Mouse (Mus musculus) monocyte, adult 2 months (primary cell): ENCODE measurements around the gene Gfra4.

Source experiments
- DNase-seq, 2 experiments: peaks; one replicate each; pipeline ENCODE4 v3.0.0; 2022; ENCODE audit warnings: low spot score in 2 of 2, low read depth in 1 of 2

Gfra4 gene

DNA sequence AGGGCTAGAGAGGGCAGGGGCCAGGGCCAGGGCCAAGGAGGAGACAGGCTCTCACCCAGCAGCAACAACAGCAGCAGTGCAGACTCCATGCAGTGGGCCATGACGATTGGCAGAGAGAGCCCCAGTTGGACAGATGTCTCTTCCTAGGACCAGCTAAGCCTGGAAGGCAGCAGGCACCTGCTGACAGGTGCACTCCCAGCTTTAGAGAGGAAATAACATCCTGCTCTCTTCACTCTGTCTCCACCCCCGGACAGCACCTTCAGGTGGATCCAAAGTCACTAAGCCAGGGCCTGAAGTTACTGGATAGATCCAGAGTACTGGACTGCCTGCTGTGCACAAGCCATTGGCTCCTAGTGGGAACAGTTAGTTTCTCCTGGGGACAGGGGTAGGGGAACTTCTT is at the start of gene Gfra4:
Gene Gfra4, minus strand, starts transcription at position 101 of the 400 bp plus-strand sequence.
- DNase-seq: no peak

DNA sequence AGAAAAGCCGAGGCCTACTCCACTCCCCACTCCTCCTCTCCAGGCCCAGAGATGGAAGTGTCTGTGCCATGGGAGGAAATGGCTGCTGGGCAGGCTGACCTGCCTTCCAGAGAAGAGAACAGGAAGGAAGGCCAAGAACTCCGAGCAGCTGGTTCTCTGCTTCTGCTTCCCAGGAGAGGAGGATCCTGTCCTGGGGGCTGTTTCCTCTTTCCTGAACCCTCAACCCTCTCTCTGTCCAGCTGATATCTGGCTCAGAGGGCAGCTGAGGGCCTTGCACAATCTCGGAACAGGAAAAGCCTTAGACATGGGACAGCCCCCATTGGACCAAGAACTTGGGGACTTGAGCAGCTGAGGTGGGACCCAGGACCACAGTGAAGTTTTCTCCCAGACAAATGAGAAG is 48.0 kb upstream of the Gfra4 start:
- DNase-seq: peak; percentile 10 to 26

DNA sequence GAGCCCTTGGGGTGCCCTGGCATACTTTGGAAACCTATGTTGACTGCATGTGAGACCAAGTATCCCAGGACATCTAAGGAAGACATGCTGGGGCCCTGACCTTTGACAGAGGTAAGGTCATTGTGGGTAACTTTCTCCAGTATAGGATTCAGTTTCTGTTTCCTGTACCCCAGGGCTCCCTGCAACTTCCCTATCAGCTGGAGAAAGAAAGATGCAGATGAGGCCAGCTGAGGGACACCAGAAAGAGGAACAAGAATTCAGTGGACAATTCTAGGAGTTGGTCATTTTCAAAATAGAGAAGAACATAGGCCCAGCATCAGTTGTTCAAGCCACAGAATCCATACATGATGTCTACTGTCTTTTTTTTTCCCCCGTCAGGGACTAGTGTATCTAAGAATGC is 46.7 kb upstream of the Gfra4 start:
- DNase-seq: peak; percentile 36 to 47

DNA sequence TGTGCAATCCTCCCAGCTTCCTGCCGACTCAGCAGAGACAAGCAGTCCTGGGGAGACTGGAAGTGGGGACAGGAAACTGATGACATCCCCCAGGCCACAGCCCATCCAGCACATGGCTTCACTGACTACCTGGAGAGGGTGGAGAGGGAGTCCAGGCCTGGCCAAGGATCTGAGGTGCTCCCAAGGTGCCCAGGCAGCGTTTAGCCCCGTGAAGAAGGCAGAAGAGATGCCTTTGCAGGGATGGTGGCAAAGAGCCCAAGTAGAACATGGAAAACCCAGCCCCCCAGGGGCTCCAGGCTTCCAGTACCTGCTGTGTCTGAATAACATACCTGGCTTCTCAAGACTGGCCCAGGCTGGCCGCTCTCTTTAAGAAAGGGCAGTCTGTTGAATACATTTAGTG is 45.7 kb upstream of the Gfra4 start:
- no peak for DNase-seq

DNA sequence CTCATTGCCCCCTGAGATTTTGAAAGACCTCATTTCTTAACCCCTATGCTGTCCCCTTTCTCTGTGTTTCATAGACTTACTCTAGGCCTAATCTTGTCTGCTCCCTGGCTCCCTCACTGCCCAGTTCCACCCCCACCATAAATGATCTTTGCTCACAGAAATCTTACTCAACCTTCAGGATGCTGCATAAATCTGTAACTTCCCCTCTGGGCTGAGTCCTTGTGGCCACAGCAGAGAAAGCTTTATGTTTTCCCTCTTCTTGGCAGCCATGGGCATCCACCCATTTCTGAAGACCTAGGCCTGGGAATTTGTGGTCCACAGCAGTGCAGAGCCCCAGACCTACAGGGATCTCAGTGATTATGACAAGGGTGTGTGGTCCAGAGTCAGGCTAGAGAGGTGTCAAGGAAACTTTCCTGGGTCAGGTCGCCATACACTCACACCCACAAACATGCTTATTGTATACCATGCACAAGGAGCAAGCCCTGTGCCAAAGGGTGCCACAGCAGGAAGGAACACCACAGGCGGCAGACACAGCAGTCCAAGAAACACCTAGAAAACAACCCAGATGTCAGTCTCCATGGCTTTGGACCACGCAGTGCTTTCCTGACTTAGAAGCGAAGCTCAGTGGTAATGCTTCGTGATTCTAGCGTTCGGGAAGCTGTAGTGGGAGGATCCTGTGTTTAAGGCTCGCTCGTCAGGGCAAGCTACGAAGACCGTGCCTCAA is 43.9 kb upstream of the Gfra4 start, which contains the start of gene Siglec1:
Gene Siglec1, minus strand, starts transcription at position 99 of the 724 bp plus-strand sequence.
- no peak for DNase-seq

DNA sequence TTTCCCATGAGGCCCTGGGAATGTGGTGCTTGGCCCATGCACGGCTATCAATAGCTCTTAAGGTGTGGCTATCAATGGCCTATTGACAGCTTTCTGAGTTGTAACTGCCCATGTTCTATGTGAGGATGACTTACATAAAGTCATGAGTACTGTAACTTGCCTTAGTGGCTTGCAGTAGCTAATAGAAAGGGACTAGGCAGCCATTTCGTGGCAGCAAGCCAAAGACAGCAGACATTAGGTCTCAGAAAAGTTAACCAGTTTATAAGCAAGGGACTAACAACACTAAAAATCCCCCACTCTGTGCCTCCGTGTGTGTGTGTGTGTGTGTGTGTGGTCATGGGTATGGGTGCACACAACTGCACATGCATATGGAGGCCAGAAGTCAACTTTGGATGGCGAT is 41.3 kb upstream of the Gfra4 start:
- DNase-seq: no peak

DNA sequence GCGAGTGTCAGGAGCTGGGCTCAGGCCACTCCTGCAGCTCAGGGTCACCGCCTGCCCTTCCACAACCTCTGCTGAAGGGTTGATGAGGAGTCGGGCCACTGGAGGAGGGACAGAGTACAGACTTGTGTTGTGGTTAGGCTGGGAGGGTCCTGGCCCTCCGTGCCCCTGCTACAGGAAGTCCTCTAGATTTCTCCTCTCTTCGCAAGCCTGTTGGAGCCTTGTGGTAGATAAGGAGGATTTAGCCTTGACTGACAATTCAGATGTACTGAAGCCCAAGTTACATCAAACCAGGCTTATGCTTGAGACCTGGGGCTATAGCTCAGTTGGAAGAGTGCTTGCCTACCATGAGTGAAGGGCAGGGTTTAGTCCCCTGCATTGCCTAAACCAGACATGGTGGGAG is 37.6 kb upstream of the Gfra4 start:
- DNase-seq: no peak

DNA sequence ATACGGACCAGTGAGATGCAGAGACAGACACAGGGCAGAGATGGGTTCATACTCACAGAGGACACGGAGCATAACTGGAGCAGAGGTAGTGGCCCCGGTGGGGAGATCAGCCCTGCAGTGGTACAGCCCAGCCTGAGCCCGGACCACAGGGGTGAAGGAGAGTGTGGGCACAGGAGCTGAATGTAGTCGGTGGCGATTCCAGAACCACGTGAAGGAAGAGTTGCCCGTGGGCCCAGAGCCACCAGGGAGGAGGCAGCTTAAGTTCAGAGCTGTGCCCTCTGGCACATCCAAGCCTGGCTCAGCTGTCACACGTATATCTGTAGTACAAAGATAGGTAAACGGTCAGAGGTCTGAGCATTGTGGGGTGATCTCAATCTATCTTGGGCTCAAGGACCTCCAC is 29.6 kb upstream of the Gfra4 start:
- no peak for DNase-seq

DNA sequence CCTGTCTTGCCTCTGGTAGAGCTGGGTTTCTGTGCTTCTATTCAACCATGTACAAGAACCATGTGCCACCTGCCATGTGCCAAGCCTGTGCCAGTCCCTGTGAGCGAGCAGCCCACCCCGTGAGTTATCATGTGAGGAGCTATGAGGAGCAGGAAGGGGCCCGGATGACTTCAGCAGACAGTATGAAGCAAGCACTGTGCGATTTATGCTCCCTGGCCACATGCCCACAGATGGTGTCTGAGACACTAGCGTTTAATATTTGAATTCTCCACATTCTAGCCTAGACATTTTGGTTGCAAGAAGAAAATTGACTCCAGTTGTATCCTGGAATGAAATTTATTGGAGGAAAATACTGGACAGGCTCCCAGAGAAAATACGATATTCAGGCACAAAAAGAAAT is 24.6 kb upstream of the Gfra4 start:
- no peak for DNase-seq

DNA sequence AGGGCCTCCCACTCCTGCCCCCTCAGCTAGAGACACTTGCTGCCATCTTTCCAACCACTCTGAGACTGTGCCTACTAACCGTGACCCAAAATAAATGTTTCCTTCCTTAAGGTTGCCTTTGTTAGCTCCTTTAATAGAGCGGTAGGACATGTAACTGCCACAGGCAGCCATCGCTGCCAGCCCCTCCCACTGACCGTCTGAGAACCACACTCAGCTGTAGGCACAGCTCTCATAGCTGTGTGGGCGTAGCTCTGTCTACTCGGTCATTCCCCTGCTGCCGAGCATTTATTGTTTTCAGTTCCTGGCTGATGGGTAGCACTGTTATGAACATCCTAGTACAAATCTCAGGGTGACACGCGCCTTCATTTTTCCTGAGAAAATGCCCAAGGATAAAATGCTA is 23.5 kb upstream of the Gfra4 start:
- no peak for DNase-seq

DNA sequence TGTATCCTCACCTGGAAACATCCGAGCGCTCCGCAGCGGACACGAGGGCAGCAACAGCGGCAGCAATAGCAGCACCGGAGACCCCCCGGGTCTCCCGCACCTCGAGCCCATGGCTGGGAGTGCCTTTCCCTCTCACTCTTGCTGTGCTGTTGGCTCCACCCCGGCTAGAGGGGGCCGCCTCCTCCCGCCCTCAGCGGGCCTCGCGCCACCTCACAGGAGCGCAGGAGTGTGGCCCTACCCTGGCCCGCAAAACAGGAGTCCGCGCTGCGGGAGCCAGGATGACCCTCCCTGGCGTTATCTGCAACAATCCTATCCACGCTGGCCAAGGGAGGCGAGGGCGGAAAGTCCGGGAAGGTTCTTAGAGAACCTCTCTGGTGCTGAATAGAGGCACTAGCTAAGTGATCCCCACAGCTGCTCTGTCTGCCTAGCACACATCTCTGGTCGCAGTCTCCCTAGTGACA is 20.5 kb upstream of the Gfra4 start, which contains the start of gene Adam33:
Gene Adam33, minus strand, starts transcription at position 411 of the 461 bp plus-strand sequence.
- no peak for DNase-seq

DNA sequence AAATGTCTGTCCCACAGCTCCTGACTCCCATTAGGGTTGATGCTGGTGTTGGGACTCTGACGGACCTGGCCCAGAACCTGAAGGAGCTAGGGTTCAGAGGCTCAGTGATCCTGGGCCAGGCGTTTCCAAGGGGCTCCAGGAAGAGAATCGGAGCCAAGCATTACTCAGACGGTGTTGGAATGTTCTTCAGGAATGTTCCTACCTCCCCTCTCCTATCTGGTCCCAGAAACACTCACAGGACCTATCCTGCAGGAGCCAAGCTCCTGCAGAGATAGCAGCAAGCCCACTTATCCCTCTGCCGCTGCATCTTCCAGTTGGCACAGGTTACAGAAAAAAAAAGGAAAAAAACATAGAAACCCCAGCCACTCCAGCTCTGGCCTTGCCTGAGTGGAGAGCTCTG is 18.7 kb upstream of the Gfra4 start:
- DNase-seq: no peak

DNA sequence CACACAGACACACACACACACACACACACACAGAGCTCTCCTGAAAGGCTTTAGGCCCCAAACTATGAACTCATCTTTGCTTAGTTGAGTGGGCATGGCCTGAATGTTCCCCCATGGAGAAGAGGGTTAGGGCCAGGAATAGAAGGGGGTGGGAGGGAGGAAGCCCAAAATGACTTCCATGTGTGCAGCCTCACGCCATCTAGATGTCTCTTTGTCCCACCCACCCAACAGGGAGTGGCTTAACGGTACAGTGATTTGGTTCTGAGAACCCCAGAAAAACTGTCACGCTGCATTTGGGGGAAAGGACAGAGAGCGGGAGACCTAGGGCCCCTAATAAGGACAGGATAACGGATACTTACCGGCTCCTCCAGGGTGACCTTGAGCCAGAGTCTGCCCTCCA is 17.9 kb upstream of the Gfra4 start:
- no peak for DNase-seq

DNA sequence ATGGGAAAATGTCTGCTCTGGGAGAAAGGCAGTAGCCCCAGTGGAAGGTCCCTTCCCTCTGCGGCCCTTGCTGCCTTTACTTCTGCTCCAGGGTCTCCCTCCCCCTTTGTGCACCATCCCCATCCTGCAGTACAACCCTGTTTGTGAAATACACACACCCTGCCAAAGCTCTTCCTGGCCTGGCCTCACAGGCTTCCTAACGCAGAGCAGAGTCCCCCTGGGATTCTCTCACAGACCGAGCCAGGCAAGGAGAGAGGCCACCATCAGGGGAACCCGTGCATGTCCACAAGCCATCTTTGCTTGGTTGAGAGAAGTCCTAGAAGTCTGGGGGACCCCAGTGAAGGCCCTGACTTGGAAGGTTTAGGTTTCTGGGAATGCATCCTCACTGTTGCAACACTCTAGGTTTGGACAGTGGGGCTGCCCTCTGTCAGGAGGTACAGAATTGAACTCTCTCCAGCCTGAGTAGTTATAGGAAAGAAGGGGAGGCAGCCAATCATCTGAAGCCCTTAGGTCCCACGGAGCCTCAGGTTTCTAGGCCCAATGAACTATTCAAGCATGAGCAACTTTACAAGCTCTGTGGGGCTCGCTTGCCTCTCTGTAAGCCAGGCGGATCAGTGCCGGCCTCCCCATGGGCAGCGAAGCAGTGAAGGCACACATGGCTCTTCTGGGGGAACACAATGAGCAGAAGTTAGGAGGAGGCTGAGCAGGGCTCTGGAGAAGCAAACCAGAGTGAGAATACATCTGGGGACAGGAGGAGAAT is 17.1 kb upstream of the Gfra4 start:
- DNase-seq: no peak

DNA sequence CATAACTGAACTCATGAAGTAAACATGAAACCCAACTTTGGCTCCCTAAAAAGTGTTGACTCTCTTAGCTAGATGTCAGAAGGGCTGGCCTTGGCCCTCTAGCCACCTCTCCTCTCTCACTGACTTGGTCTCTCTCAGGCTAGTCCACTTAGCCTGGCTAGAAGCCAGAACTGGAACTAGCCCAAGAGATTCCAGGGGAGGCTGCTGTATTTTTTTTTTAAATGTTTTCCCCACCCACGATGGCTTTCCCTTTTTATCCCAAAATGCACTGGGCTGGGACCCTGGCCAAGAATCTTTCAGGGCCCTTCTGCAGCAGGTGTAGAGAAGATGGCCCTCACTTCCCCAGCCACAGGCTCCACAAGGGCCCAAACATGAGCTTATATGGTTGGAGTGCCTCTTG is 16.5 kb upstream of the Gfra4 start:
- no peak for DNase-seq

DNA sequence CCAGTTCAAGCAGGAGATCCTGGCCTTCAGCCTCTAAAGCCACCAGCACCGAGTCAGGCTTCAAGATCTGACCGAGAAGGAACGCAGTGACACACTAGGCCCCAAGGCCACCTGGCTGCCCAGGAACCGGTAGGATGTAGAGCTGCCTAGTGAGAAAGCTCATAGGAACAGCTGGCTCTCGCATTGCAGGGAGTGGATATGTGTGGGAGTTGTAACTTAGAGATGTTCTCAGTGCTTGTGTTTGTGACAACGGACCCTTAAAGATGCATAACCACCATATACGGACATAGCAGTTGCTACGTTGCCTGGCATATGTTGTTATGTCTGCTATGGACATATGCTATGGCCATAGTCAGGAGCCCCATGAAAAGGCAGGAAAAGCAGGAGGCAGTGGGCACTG is 15.8 kb upstream of the Gfra4 start:
- no peak for DNase-seq

DNA sequence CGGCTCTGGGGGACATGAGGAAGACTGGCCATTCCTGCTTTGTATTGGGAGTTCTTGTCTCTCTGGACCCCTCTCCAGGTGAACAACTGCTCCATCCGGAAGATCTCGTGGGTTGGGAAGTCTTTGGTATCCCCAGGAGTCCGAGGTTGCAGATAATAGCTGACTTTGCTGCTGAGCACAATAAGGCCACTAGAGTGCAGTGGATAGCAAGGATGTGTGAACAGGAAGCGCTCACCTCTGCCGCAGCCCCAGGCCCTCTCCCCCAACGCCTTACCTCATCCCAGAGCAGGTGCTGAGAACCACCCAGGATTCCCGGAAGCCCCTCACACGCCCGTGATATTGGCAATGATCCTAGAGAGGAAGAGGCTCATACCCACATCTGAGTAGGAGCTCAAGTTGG is 13.3 kb upstream of the Gfra4 start:
- DNase-seq: no peak

DNA sequence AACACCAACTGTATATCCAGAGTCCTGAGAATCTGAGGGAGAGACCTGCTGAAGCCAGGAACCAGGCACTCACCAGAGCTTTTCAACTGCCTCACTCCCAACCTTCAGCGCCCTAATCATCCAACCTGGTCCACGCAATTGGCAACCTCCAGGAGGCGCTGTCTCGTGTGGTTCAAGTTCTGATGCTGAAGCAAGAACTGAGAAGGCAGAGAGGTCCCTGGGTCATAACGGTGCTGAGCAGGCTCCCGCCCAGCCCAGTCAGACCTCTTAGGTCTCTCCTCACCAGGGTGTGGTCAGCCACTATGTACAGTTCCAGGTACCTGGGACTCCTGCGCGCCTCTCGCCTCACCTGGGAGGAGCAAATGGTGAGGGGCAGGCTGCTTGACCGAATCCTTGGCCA is 12.7 kb upstream of the Gfra4 start:
- peak; percentile 40 to 62 for DNase-seq

DNA sequence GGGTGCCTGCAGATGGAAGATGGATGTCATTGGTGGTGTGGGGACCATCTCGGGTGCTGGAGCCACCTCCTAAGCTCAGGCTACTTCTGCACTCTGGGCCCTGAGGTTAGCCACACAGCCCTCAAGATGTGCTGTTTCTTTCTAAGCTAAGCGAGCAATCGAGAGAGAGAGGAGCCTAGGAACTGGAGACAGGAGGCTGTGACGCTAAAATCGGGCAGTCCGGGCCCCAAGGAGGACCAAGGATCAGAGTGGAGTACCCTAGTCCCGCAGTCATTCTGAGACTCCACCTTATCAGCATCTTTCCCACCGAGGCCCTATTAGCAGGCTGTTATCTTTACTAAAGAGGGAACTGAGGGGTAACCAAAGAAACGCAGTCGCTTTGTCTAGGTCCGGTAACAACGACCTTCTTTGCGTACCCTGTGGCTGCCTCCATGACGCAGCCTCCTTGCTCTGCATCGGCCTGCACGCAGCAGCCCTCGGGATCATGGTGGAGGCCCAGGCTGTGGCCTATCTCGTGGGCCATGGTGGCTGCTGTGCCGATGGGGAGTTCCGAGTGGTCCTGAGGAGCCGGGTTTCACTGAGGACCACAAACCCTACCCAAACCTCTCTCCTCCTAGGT is 11.9 kb upstream of the Gfra4 start:
- DNase-seq: no peak

DNA sequence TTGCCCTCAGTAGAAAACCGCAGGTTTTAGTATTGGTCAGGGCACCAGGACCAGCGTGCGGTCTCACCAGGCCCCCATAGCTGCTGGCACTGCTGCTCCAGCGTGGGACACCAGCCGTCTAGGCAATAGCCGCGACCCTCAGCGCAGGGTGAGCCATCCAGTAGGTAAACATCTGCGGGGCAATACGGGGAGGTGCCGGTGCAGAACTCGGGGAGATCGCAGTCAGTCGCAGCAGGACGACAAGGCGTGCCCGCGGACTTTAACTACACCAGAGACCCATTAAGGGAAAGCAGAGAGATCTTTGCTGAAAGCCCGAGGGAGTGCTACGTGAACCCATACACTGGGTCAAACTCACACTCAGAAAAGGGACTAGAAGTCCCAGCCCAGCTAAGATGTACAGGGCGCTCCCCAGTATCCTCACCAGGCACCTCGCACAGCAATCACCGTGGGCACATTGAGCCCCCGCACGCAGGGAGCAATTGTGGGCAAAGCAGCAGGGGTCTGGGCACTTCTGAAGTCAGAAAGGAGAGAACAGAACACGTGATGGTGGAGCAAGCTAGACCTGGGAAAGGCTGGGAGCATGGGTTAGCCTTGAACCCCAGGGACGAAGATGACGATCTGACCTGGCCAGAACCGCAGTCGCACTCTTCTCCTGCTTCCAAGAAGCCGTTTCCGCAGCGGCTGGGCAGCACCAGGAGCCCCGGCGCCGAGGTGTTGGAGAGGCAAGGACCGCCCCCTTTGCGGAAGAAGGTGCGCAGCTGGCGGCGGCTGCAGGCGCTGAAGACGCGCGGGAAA is 11.2 kb upstream of the Gfra4 start:
- DNase-seq: no peak

DNA sequence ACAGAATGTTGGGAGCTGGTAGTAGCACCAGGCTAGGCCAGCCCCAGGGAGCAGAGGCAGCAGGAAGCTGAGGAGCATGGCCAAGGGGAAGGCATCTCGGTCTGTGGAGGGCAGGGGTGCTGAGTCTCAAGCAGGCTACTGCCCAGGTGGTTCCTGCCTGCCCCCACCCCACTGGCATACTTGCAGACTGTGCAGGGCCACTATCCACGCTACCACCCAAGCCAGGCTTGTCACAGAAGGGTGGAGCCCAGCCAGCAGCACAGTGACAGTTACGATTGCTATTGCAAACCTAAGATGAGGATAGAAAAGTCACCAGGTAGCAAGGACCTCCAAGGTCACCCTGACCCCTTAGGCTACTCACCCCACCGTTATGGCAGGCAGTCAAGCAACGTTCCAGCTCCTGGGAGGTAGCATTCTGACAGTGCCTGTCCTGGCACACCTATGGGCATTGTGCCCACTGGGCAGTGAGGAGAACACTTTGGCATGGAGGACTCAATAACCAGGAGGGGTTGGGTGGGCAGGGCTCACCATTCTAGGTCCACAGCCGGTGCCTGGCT is 10.1 kb upstream of the Gfra4 start:
- no peak for DNase-seq
